Mouse (Mus musculus) c-Kit-negative CD71-positive TER-119-positive erythroid progenitor cells, embryonic 14.5 days (primary cell): ENCODE measurements around the gene Srgap2.
A peak's percentile ranks its signal among the peaks of the same experiment; 100 is the strongest.

ENCODE experiments used
- DNase-seq: peaks from one replicate; pipeline ENCODE4 v3.0.0-alpha.2; 2013; ENCODE audit warnings: low read depth, low spot score

Srgap2 gene

DNA sequence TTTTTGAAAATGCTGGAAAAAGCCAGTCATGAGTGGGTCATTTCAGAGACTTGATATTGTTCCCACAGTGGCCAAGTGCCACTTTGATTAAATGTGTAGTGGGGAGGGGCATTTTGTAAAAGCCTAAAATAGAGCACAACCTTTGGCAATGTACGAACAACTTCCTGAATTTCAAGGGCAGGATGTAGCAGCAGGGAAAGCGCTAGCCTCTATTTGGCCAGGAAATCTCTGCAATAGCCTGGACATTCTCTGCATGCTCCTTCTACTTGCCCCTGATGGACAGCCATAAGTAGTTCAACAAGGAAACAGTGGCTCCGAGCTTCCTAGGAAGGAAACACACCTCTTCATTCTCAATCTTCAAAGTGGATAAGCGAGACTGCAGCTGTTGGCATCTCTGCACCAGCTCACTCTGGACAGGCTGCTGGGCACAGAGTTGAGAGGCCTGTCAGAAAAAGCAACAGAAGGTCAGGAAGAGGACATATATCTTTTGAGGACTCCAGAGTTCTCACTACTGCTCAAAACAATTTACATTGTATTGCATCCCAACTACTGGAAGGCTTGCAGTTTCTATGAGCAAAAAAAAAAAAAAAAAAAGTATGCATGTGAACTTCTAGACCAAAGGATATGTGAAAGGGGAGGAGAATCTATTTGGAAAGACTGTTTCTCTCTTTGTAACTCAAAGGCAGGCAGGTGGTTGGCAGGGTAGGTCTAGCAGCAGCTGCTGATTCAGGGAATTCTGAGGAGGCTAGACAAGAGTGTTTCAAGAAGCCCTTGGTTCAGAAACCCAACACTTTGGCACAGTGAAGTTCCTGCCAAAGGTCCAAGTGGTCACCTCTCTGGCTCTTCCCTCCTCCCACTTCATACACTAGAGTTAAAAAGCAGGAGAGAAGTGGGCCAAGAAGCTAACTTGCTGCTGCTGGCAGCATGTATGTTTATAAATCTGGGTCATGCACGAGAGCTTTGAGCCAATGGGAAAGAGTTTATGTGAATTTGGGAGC lies 181.4 kb downstream of the Srgap2 start:
- no peak for DNase-seq

DNA sequence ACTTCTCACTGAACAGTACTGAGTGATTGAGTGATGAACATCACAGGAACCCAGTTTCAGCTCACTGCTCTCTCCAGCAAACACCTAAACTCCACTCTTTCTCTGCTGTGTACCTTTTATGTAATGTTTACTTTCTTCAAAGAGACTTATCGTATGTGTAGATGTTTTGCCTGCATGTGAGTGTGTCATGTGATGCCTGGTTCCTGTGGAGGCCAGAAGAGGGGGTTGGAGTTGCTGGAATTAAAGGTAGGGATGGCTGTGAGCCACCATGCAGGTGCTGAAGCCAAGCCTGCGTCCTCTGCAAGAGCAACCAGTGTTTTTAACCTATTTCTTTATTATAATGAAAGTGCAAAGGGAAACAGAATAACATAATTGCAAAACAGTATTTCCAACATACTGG lies 182.5 kb downstream of the Srgap2 start:
- no peak for DNase-seq

DNA sequence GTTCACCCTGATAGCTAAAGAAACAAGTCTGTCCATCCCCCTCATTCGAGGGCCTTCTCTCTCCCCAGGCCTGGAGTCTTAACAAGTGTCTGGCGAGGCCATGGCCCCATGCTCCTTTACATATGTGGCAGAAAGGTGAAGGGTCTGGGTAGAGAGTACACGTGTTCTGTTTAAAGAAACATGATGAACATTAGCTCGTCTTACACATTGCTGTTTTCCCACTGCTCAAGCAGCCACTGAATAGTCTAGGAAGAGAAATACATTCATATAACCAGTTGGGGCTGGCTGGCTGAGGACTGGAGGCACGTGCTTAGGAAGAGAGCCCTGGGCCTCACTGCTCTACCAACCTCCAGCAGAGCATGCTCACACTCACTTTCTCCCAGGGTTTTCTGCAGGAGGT lies 191.1 kb downstream of the Srgap2 start:
- no peak for DNase-seq

DNA sequence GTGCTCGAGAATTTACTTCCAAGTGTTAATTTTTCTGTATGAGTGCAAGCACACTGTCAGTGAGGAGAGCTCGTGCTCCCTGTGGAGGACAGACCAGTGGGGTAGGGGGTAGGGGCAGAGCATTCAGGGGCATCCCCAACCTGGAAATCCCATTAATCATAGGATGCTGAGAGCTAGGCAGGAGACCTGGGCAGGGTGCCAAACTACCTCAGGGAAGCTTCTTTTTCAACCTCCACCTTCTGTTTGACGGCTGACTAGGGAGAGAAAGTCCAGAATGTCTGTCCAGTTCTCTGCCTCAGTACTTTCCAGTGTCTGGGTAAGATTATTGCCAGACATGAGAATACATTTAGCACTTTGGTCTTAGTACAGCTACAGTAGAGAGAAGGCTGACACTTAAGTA lies 191.5 kb downstream of the Srgap2 start:
- DNase-seq: no peak

DNA sequence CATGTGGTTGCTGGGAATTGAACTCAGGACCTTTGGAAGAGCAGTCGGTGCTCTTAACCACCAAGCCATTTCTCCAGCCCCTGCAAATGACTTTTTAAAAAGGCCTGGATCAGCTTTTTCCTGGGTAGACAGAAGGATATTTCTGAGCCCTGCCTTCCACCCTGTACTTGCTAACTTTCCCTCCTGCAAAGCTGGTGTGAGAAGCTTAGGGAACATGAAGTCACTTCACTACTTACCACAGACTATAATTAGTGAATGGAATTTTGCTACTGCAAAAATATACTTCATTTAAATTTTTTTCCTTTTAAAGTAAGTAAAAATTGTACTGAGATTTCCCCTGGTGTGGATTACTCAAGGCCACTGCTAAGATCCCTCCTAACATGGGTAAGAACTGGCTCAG lies 196.0 kb downstream of the Srgap2 start:
- DNase-seq: no peak

DNA sequence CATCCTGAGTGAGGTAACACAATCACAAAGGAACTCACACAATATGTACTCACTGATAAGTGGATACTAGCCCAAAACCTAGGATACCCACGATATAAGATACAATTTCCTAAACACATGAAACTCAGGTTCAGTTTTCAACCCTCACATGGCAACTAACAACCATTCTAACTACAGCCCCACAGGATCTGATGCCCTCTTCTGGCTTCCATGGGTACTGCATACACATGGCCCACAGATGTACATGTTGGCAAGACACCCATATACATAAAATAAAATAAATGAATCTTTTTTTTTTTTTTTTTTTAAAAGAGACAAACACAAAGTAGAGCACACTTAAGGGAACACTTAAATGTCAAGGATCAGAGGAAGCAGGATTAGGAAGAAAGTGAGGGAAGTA lies 198.1 kb downstream of the Srgap2 start:
- peak; percentile 19 for DNase-seq

DNA sequence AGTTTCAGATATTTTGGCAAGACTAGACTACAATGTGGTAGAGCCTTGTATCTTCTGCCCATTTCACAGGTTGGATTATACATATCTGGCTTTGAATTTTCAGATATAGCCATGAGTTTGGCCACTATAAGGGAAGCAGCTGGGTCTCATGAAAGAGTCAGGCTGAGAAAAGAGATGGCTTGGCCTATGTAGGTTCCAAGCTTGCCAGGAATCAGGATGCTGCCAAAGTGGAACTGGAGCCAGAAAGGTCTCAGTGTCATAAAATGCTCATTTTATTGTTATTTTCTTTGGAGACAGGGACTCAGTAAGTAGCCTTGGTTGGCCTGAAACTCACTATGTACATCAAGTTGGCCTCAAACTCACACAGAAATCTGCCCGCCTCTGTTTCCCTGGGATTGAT lies 200.0 kb downstream of the Srgap2 start:
- no peak for DNase-seq

DNA sequence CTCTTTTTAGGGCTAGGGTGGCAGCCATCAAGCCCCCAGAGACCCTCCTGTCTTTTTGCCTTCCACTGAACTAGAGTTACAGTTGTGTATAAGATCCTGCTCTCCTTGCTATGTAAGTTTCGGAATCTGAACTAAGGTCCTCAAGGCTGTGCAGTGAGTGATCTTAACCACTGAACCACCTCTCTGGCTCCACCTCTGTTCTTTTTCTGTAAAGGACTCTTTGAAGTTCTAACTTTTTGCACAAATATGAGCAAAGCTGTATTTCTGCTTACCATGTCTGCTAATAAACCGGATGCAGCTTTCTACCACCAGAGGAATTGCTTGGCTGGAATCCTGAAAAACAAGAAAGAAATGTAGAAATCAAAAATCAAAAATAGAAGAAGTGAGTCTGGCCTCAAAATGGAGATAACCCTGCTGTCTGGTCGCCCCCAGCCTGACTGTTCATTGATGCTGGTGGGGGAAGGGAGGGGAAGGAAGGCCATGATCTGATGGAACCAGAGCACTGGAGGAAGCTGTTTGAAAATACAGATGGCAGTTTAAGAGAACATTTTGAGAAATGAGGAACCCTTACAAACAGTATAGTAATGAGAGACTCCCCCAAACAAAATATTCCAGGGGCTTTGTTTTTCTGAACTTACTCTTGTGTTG lies 202.2 kb downstream of the Srgap2 start:
- no peak for DNase-seq

DNA sequence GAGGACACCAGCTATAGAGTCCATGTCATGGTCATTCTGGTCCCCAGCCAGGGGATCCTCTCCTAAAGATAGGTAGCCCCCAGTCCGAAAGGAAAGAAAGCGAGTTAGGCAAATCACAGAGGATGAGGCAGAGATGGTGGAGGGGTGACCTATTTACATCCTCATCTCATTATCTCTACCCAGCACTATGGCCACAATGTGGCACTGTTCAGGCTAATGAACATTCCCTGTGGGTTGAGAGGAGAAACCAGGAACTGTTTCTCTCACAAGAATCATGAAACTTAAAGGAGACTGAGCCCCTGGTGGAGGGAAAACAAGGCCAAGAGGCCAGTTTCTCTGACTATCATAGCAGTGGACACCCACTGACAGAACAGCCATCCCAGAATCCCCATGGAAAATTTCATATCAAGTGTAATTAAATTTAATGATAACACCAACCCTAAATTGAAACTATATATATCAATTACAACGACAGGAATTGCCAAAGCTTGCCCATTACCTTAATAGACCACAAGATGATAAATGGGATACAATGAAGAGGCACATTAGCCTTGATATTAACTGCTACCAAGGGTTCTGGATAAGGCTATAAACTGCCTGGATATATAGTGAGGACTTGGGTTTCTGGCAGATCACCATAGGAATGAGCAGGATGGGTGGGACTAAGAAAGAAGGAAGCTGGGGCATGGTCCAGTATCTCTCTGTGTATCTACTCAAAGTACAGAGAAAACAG lies 207.4 kb downstream of the Srgap2 start:
- DNase-seq: no peak

DNA sequence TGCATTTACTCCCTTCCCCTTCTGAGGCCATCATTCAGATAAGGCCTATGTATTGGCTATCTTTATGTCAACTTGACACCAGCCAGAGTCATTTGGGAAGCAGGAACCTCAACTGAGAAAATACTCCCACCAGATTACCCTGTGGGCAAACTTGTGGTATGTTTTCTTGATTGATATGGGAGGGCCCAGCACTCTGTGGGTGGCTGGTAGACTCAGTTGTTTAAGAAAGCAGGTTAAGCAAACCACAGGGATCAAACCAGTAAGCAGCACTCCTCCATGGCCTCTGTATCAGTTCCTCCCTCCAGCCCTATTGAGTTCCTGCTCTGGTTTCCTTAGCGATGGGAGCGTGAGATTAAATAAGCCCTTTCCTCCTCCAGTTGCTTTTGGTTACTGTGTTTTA lies 208.8 kb downstream of the Srgap2 start:
- no peak for DNase-seq

DNA sequence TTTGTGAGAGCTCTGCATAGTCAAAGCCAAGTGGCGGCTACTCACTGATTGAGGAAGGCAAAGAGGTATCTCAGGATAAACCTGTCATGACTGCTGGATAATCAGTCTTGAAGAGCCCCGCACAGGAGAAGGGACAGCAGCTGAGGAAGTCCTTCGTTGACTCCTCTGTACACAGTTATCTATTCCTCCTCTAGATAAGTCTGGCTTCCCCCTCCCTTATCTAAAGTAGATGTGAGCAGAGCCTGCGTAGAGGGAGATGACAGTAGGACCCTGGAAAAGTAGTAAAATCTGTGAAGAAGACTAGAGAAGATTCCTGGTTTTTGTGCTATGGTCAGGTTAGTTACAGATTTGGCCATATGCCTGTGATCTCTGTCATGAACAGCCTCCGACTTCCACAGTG lies 209.5 kb downstream of the Srgap2 start:
- DNase-seq: no peak

DNA sequence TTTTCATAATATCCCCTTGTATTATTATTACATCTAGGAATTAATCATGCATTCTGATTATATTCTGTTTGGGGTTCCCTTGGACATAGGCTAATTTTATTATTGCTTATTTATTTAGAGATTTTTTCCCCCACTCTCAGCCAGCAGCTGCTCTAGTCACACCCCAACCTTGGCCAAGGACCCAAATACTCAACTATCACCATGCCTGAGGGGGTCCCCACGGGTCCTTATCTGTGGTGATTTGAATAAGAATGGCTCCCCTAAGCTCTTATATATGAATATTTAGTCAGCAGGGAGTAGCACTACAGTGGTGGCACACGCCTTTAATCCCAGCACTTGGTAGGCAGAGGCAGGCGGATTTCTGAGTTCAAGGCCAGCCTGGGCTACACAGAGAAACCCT lies 215.9 kb downstream of the Srgap2 start:
- no peak for DNase-seq

DNA sequence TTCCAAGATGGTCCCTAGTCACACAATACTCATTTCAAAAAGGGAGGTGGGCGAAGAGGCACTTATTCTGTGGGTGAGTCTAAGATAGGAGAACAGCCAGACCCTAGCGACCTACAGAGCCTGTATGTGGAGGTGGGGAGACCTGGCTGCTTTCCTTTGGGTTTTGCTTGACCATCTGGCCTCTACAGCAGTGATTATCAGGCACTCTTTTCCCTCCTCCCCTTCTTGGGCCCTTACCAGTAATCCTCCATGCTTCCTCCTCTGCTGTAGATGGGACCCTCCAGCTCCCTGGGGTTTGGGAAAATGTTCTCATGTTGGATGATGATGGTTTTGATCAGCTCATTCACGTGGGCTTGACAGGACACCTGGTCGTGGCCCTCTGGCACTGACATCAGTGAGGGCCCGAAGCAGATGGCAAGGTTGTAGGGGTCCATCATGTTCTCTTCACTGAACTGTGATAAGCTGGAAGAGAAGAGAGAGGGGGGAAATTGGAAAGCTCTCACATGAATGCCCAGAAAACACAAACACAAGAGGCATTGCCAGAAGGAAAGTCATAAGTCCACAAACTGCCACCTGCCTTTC lies 216.8 kb downstream of the Srgap2 start:
- no peak for DNase-seq

DNA sequence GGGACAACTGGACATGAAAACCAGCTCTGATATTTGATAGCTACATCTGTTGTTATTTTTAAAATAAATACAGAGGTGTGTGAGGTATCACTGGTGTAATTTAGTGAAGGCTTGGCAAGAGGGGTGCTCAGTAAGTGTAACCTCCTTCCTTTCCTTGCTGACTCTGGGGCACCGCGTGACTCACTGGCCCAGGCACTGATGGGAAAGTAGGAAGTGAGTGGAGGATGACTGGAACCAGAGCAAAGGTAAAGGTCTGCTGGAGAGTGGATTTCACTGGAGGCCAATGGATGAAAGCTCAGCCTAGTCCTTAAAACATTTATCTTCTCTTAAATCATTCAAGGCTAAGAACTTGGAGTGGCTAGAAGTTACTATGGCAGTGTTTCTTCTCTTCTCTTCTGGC lies 226.4 kb downstream of the Srgap2 start:
- DNase-seq: no peak

DNA sequence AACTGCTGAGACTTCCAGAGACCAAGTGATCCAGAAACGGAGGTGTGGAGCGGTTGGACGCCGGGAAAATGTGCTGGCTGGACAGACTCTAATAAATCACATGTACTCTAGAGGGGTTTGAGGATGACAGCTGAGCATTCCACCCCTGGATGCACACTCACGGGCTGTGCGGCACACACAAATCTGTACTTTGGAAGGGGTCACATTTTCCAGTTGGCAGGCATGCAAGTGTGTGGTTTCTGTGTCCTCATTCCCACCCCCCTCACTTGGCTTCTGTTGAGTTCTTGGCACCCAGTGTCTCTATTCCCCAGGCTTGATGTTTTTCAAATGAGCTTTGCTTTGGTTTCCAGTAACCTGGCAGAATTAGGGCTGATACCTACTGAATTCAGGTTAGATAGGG lies 227.4 kb downstream of the Srgap2 start:
- no peak for DNase-seq

DNA sequence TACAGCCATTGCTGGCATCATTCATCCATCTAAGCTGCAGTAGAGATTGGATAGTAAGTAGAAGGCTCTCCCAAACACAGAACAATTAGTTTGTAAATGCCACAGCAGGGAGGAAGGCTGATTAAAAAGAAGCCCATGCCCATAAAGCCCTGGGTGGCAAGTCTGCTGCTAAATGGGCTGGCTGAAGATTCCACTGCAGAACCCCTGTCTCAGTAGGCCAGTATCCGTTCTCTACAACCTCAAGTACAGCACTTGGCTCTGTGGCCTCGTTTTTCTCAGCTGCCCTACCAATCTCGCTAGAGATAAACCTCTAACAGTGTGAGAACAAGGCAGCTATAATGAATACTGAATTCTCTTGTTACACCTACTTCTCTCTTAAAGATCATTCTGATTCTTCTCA lies 227.9 kb downstream of the Srgap2 start:
- no peak for DNase-seq

DNA sequence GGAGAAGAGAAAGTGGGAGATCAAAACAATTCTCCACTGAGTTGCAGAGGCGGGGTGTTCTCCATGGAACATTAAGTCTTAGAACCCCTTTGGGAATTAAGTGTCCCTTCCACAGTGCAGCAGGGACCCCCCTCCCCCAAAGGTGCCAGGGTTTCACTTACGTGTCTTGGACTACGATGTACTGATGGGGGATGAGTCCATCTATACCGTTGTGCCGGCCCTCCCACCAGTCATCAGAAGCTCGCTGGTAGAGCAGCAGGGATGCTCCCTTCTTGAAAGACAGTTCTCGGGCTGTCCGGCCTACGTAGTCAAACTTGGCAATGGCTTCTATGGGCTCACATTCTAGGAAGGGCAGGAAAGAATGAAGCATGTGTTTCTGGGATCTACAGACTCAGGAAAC lies 229.0 kb downstream of the Srgap2 start:
- DNase-seq: no peak

DNA sequence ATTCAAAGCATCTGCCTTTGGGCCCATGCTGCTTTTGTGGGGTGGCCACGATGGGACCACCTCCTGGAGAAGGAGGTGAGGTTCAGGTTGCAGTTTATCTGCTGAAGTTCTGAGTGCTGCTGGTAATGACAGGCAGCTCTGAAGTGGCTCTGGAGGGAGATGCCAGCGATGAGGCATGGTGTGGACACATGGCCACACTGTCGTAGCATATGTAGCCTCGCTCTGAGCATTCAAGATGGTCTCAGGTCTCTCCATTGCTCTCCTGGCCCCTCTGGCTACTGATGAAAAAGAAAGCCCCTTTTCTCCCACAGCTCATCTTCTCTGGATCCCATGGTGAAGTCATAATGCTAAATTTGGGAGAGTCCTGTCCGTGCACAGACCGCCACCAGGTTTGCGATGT lies 230.4 kb downstream of the Srgap2 start:
- DNase-seq: no peak

DNA sequence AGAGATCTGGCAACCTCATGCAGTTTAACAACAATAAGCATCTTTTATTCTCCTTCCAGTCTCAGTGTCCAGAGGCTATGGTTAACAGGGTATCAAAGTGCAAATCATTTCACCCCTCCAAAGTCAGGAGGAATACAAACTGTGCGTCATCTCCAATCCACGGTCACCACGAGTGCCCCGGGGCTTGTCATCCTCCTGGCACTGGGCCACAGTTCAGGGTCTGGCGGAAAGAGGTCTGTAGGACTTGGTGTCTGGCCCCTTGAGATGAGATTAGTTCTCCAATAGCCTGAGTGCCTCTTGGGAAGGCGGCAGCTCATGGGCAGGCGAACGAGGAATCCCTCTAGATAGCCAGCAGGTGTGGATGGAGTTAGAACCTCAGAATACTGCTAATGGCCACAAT lies 232.0 kb downstream of the Srgap2 start:
- DNase-seq: no peak

DNA sequence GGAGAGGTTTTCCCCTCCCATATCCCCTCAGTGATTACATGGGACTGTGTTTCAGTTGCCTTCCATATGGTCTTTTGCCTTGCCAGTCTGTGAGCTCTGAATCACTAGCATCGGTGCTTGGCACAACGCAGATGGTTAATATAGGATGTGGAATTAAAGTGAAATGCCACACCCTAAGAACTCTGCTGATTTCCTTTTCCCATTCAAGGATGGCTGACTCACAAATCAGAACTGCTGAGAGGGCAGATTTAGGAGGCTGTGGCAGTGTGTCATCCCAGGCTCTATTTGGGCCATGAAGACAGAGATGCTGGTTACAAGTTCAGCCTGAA lies 233.3 kb downstream of the Srgap2 start:
- no peak for DNase-seq

DNA sequence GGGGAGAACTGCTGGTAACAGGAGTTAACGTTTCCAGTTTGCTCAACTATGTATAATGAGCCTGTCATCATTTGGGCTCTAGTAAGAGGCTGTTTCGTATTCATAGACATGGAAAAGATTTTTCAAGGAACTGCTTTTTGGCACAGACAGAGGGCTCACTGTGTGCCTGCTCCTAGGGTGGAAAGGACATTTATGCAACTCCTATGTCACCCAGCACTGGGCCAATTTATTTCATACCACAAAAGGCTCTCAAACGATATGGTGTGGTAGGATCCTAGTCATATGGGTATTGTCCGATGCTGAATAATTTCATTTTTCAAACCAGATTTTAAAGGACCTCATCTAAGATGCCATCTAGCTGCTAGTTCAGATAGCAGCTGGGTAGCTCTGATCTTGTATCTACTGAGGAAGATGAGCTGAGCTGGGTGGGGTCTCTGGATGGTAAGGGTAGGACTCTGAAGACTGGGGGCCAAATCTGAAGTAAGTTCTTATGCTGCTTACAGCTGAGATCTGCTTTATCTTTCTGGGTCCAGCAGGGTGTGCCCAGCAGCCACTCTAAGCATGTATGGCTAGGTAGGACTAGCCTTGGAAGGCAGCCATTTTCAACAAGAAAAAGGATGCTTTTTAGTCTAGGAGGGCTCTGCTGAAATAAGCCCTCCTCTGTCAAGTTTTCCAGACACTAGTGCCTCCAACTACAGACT lies 233.8 kb downstream of the Srgap2 start:
- DNase-seq: no peak

DNA sequence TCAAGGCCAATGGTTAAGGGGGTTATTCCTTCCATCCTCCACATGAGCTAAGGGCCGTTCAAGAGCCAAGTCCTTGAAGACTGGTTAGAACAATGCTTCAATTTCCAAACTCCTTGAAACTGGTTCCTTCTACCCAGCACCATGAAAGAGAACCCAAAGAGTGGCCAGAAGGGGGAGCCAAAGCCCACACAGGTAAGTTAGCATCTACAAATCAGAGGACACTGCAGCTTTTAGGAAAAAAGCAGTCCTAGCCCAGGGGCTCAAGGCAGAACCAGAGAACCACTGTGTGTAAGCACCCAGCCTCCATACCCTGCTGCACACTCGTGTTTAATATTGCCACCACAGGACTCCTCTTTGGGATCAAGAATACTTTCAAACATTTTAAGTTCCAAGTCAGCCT lies 236.5 kb downstream of the Srgap2 start:
- peak; percentile 19 for DNase-seq
